8 mouse cellular contexts compared by ENCODE assay signal in genomic region chr8:105152623-105153398, GRCm38 (mm10). TPM values are rescaled to one million over a fixed set of nuclear protein-coding genes. Genes with fewer than 3 reads are reported as not detected.
DNase-seq lines count a peak whose midpoint lies in the region; ATAC-seq lines count a peak whose summit lies in the region.

No protein-coding gene starts in this region.

- no peaks in the 10 kb centered on the region for H3K36me3 ChIP-seq in intestine, embryonic 14.5 days (ENCODE audit: control insufficient read depth, insufficient read depth, low read length)

- WGBS in intestine, embryonic 14.5 days, result 3% methylated on average over 27 of the region's 27 CpGs

- H3K27me3 ChIP-seq in intestine, embryonic 14.5 days (replicated peaks; ENCODE audit: control insufficient read depth, insufficient read depth, low read length), result no peaks in the 10 kb centered on the region

- intact Hi-C loops in gastrocnemius, postnatal 36 days (cut with DNase I), result no loop called here

- no peak overlapping the region for H3K27ac ChIP-seq in intestine, embryonic 14.5 days (ENCODE audit: low read depth)

- ATAC-seq in intestine, embryonic 14.5 days (replicated peaks; ENCODE audit: low FRiP score, low TSS enrichment, low read depth), result peak; percentile 72

- peak; percentile 97 for DNase-seq in adrenal gland, postnatal 14 days
- peak; percentile 56 for DNase-seq in embryo, embryonic 9.5 days (ENCODE audit: extremely low spot score)
- peak; percentile 66 to 72 for DNase-seq in gastrocnemius, postnatal 36 days
- DNase-seq in intestine, embryonic 14.5 days (ENCODE audit: low spot score), result peak; percentile 74
- peak; percentile 39 to 60 for DNase-seq in left cerebral cortex, adult 9 months (ENCODE audit: low spot score in 2 of 2)
- peak; percentile 79 for DNase-seq in lung, postnatal 36 days
- DNase-seq in right cerebral cortex, postnatal 10 days (ENCODE audit: low spot score in 2 of 2), result peak; percentile 93
- DNase-seq in B cell, adult 2 months, result no peak

- H3K4me1 ChIP-seq in intestine, embryonic 14.5 days (replicated peaks; ENCODE audit: control insufficient read depth, insufficient read depth, low read length), result peaks cover 9% of the 10 kb centered on the region; the same call in 1 of the 2 replicates

- H3K9me3 ChIP-seq in intestine, embryonic 14.5 days (ENCODE audit: control insufficient read depth, low read length), result no peaks in the 10 kb centered on the region

- 0 out of 2 replicates have a peak overlapping the region, but pooled peaks have one; percentile 22 for H3K9ac ChIP-seq in intestine, embryonic 14.5 days (ENCODE audit: low read length)

- peak overlapping the region; percentile 56 for H3K4me2 ChIP-seq in intestine, embryonic 14.5 days (ENCODE audit: low read length)

- H3K4me3 ChIP-seq in intestine, embryonic 14.5 days (ENCODE audit: low read depth, low read length), result peak overlapping the region; percentile 27

RNA-seq across cellular contexts. Expression of gene Cbfb, which starts 17.7 kb away (rescaled TPM):
- 58.4 and 60.1 TPM in 2 replicates for total RNA-seq in adrenal gland, postnatal 14 days (2021)
- total RNA-seq in gastrocnemius, postnatal 36 days (2021), result 10 to 100 TPM; 45.0 to 53.4 TPM
- polyA plus RNA-seq in intestine, embryonic 14.5 days (2014; fragmentation: Nextera tagmentation; extraction: Ambion mirVana), result 52.5 and 62.8 TPM in 2 replicates

RNA-seq across cellular contexts. Expression of gene Ces4a, which starts 21.2 kb away (rescaled TPM):
- total RNA-seq in adrenal gland, postnatal 14 days (2021), result not detected in 2 replicates
- total RNA-seq in gastrocnemius, postnatal 36 days (2021), result not detected
- not detected in 2 replicates for polyA plus RNA-seq in intestine, embryonic 14.5 days (2014; fragmentation: Nextera tagmentation; extraction: Ambion mirVana)

Comparison
In these comparisons a context has a peak if more than half of its experiments do, and no peak if none do; other contexts are left out.
1. DNase-seq: peak in adrenal gland, postnatal 14 days (single experiment), embryo, embryonic 9.5 days (single experiment), gastrocnemius, postnatal 36 days (2 of 2), intestine, embryonic 14.5 days (single experiment), left cerebral cortex, adult 9 months (2 of 2), lung, postnatal 36 days (single experiment) and right cerebral cortex, postnatal 10 days (2 of 2); none in B cell, adult 2 months (0 of 2).